Mouse (Mus musculus): Measurements from ENCODE around the gene Tmem52. TPM values are rescaled to one million over a fixed set of nuclear protein-coding genes. Genes with fewer than 3 reads are reported as not detected.

Gene Tmem52
- polyA plus RNA-seq, 1 experiment from 2014 or later, result not detected

GRCm38 (mm10) chr4:155514810-155515209, 45.9 kb downstream of the Tmem52 start:
- no peak for ATAC-seq (ENCODE audit: insufficient number of reproducible peaks, insufficient read depth, low FRiP score, low read depth)
- Histone ChIP-seq H3K4me3 (ENCODE audit: control insufficient read depth in 1 of 2, insufficient read depth in 1 of 2, low read depth in 1 of 2, low read length in 2 of 2) (no peak overlapping the region), H3K27me3 (ENCODE audit: control insufficient read depth, insufficient read depth, low read length) (no peaks in the 10 kb centered on the region), H3K36me3 (ENCODE audit: control insufficient read depth, insufficient read depth, low read length) (peaks cover 16% of the 10 kb centered on the region; the same call in 1 of the 2 replicates), H3K4me2 (ENCODE audit: low read length) (no peak overlapping the region), H3K9ac (ENCODE audit: low read length) (no peak overlapping the region), H3K27ac (replicated peaks in 1 of 2; ENCODE audit: control insufficient read depth in 1 of 2, insufficient read depth in 1 of 2, low read depth in 2 of 2, low read length in 2 of 2) (no peak overlapping the region), H3K4me1 (ENCODE audit: control insufficient read depth in 2 of 2, insufficient read depth in 2 of 2, low read length in 2 of 2) (0 out of 4 replicates have a peak, but pooled peaks cover 0 to 3% of the 10 kb centered on the region in 2 experiments), H3K9me3 (ENCODE audit: control insufficient read depth, low read length) (no peaks in the 10 kb centered on the region)
- WGBS, result 86% methylated on average over 2 of the region's 2 CpGs

GRCm38 (mm10) chr4:155517948-155518517, 49.1 kb downstream of the Tmem52 start:
- no peaks in the 10 kb centered on the region for H3K4me1 ChIP-seq (ENCODE audit: control insufficient read depth in 2 of 2, insufficient read depth in 2 of 2, low read length in 2 of 2)
- no peak overlapping the region for H3K27ac ChIP-seq (replicated peaks in 1 of 2; ENCODE audit: control insufficient read depth in 1 of 2, insufficient read depth in 1 of 2, low read depth in 2 of 2, low read length in 2 of 2)
- H3K4me2 ChIP-seq (ENCODE audit: low read length), result no peak overlapping the region
- H3K9me3 ChIP-seq (ENCODE audit: control insufficient read depth, low read length), result no peaks in the 10 kb centered on the region
- H3K9ac ChIP-seq (ENCODE audit: low read length), result no peak overlapping the region
- H3K4me3 ChIP-seq (ENCODE audit: control insufficient read depth in 1 of 2, insufficient read depth in 1 of 2, low read depth in 1 of 2, low read length in 2 of 2), result no peak overlapping the region
- 88% methylated on average over 7 of the region's 7 CpGs for WGBS
- ATAC-seq (ENCODE audit: insufficient number of reproducible peaks, insufficient read depth, low FRiP score, low read depth), result no peak
- peaks cover 25% of the 10 kb centered on the region for H3K36me3 ChIP-seq (ENCODE audit: control insufficient read depth, insufficient read depth, low read length)
- H3K27me3 ChIP-seq (ENCODE audit: control insufficient read depth, insufficient read depth, low read length), result no peaks in the 10 kb centered on the region

Other genes starting within 250 kb of the Tmem52 start
- 16.2 TPM in 2 replicates for gene Ski, start 246.5 kb upstream of the Tmem52 start, polyA plus RNA-seq (2014; fragmentation: Nextera tagmentation; extraction: Ambion mirVana)
- 68.5 and 74.8 TPM in 2 replicates for gene Faap20, start 219.3 kb upstream of the Tmem52 start, polyA plus RNA-seq (2014; fragmentation: Nextera tagmentation; extraction: Ambion mirVana)
- gene Prkcz, start 107.8 kb upstream of the Tmem52 start, polyA plus RNA-seq (2014; fragmentation: Nextera tagmentation; extraction: Ambion mirVana), result 6.4 and 8.5 TPM in 2 replicates
- not detected in 2 replicates for gene Gabrd, start 71.0 kb upstream of the Tmem52 start, polyA plus RNA-seq (2014; fragmentation: Nextera tagmentation; extraction: Ambion mirVana)
- 0.63 and 0.86 TPM in 2 replicates for gene Cfap74, start 59.9 kb upstream of the Tmem52 start, polyA plus RNA-seq (2014; fragmentation: Nextera tagmentation; extraction: Ambion mirVana)
- gene Gnb1, start 22.2 kb downstream of the Tmem52 start, polyA plus RNA-seq (2014; fragmentation: Nextera tagmentation; extraction: Ambion mirVana), result 375 and 396 TPM in 2 replicates
- 49.9 and 51.4 TPM in 2 replicates for gene Nadk, start 93.3 kb downstream of the Tmem52 start, polyA plus RNA-seq (2014; fragmentation: Nextera tagmentation; extraction: Ambion mirVana)
- 7.7 and 8.5 TPM in 2 replicates for gene Slc35e2, start 132.3 kb downstream of the Tmem52 start, polyA plus RNA-seq (2014; fragmentation: Nextera tagmentation; extraction: Ambion mirVana)
- 33.5 and 36.7 TPM in 2 replicates for gene Cdk11b, start 155.7 kb downstream of the Tmem52 start, polyA plus RNA-seq (2014; fragmentation: Nextera tagmentation; extraction: Ambion mirVana)
- not detected in 2 replicates for gene Gm10563, start 176.3 kb downstream of the Tmem52 start, polyA plus RNA-seq (2014; fragmentation: Nextera tagmentation; extraction: Ambion mirVana)
- 63.1 and 67.1 TPM in 2 replicates for gene Mmp23, start 184.3 kb downstream of the Tmem52 start, polyA plus RNA-seq (2014; fragmentation: Nextera tagmentation; extraction: Ambion mirVana)
- gene Mib2, start 200.1 kb downstream of the Tmem52 start, polyA plus RNA-seq (2014; fragmentation: Nextera tagmentation; extraction: Ambion mirVana), result 12.5 and 15.3 TPM in 2 replicates
- 1.9 and 2.4 TPM in 2 replicates for gene Fndc10, start 225.2 kb downstream of the Tmem52 start, polyA plus RNA-seq (2014; fragmentation: Nextera tagmentation; extraction: Ambion mirVana)
- gene Ssu72, start 235.7 kb downstream of the Tmem52 start, polyA plus RNA-seq (2014; fragmentation: Nextera tagmentation; extraction: Ambion mirVana), result 113 and 115 TPM in 2 replicates